Mouse (Mus musculus) cerebellum, adult 2 months (tissue): ENCODE data around the gene Psmc6.

Source experiments
- CTCF ChIP-seq: fragments of 200-500 bp; IDR thresholded peaks from 2 replicates; pipeline ENCODE4 v1.5.1; 2011; ENCODE audit warnings: low read depth, mild to moderate bottlenecking, control low read depth, low read length, moderate library complexity, borderline replicate concordance; ENCODE audit not compliant: insufficient read depth
- POLR2A ChIP-seq: fragments of 200-500 bp; IDR thresholded peaks from 2 replicates; pipeline ENCODE4 v1.6.1; 2011; ENCODE audit warnings: low read length, control low read depth, borderline replicate concordance; ENCODE audit not compliant: insufficient read depth

DNA sequence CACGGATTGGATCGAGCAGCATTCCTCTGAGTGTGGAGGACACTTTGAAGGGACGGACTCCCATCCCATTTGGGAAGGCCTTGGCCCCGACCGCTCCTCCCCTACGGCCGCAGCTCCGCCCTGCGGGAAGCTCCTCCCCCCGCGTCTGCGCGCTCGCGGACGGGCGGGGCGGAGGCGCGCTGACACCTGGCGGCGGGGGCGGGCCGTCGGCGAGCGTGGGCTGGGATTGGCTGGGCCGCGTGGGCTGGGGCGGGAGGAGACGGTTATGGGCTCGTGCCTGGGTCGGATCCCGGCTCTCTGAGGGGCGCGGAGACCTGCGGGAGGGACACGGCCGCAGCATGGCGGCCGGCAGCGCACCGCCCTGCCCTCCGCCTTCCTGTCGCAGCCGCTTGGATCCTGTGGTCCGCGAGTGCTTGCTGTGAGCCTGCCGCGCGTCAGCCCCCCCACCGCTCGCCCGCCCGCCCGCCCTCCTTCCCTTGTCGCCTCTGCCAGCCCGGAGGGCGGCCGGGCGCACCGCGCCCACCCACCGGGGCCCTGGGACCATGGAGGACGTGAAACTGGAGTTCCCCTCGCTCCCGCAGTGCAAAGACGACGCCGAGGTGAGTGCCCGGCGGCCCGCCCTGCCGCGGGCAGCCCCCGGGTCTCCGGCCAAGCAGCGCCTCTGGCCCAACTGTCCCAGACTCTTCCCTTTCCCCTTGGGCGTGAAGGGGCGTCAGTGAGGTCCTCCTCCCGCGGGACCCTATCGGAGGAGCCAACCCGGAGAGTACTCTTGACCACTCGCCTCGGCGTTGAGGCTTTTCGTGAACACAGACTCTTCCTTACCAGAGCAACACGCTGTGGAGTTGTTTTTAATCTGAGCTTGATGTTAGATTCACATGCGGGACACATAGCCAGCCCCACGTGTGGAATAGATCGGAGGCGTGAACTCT, 21.6 kb downstream of the Psmc6 start, which contains the start of gene Styx:
- peak; percentile 46; the same call in 1 of the 2 replicates for TF ChIP-seq POLR2A
- TF ChIP-seq CTCF: no peak
